Mouse (Mus musculus) heart, adult 2 months (tissue): Measurements from ENCODE around the gene Ubash3b. TPM values are rescaled to one million over a fixed set of nuclear protein-coding genes. Genes with fewer than 3 reads are reported as not detected.

Experiments used
- DNase-seq, 2 experiments: peaks; one replicate each; pipeline ENCODE4 v3.0.0; 2021
- H3K27ac ChIP-seq: fragments of 200-600 bp; 2 replicates; pipeline ENCODE4 v1.8.1; 2022
- H3K27me3 ChIP-seq: fragments of 200-500 bp; 2 replicates; pipeline ENCODE4 v1.6.1; 2012; ENCODE audit warnings: mild to moderate bottlenecking, low read length, inconsistent platforms, mixed read lengths; ENCODE audit not compliant: control insufficient read depth, insufficient read depth
- H3K36me3 ChIP-seq: fragments of 200-500 bp; 2 replicates; pipeline ENCODE4 v1.6.1; 2012; ENCODE audit warnings: low read length, inconsistent platforms; ENCODE audit not compliant: control insufficient read depth, insufficient read depth
- H3K4me1 ChIP-seq: fragments of 200-500 bp; 2 replicates; pipeline ENCODE4 v1.6.1; 2011; ENCODE audit warnings: low read length; ENCODE audit not compliant: control insufficient read depth, insufficient read depth
- H3K4me3 ChIP-seq: fragments of 200-600 bp; 2 replicates; pipeline ENCODE4 v1.8.1; 2022
- H3K79me2 ChIP-seq: fragments of 200-500 bp; replicated peaks from 2 replicates; pipeline ENCODE4 v1.6.1; 2012; ENCODE audit warnings: mild to moderate bottlenecking, inconsistent platforms, low read length, moderate library complexity, mixed read lengths; ENCODE audit not compliant: control insufficient read depth, insufficient read depth
- H3K9ac ChIP-seq: fragments of 200-500 bp; 2 replicates; pipeline ENCODE4 v1.6.1; 2012; ENCODE audit warnings: low read depth, mild to moderate bottlenecking, control low read depth, inconsistent platforms, low read length, mixed read lengths
- CTCF ChIP-seq: fragments of 200-600 bp; IDR thresholded peaks from 2 replicates; pipeline ENCODE4 v1.8.1; 2022; ENCODE audit warnings: antibody characterized with exemption, mild to moderate bottlenecking, moderate library complexity
- EP300 ChIP-seq: fragments of 200-500 bp; IDR thresholded peaks from 2 replicates; pipeline ENCODE4 v1.6.1; 2011; ENCODE audit warnings: low read depth, low read length, control low read depth; ENCODE audit not compliant: insufficient read depth
- POLR2A ChIP-seq: fragments of 200-500 bp; IDR thresholded peaks from 2 replicates; pipeline ENCODE4 v1.6.1; 2011; ENCODE audit warnings: mild to moderate bottlenecking, low read depth, low read length, control low read depth; ENCODE audit not compliant: insufficient read depth
- WGBS: fragments of 180-500 bp; shearing (Covaris S2); methylation state at CpG from one replicate; pipeline ENCODE4 v1.1.7; 2018; 5-methylcytosine and 5-hydroxymethylcytosine counted together
- intact Hi-C: fragments of 180-260 bp; cut with DNase I; formaldehyde crosslinking; loops from one replicate; pipeline ENCODE4 v1.15.1; 2025
- polyA plus RNA-seq: library from polyadenylated mRNA; depleted of rRNA; stranded (reverse); fragments of >200 nt; gene quantifications from 2 replicates; pipeline ENCODE4 v1.2.3, GENCODE M21; 2012
- total RNA-seq, 2 experiments: library from RNA; stranded (reverse); gene quantifications; 2 replicates each; pipeline ENCODE4 v1.2.3; 2021

The Ubash3b gene
- total and polyA plus RNA-seq, 3 experiments: 1.5 to 1.9 (median 1.5) TPM

DNA sequence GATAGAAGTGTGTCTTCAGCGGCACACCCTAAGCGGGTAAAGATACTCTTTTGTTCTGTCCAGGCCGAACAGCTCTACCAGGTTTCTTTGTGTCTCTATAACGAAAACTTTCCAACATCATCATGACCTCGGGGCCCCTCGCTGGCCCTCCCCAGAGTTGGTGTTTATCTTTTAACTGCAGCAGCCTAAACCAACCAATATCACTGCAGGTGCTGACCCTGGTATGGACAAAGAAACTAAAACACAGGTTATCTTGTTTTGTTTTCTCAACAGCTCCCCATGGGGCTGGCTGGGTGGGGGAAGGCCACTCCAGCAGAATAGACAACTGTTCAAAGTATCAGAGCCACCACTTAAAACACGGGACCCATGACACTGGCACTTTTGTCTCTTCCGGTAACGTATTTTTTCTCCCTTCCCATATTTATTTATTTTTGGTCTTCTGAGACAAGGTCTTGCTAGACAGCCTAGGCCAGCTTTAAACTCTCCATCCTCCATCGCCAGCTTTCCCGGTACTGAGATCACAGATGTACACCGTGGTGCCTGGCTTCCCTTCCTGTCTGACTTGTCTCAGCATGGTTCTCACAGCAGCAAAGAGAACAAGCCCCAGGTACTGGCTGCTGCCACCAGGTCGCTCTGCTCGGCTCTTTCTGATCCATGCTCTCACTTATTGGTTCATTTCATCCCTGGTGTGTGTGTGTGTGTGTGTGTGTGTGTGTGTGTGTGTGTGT lies 81.9 kb downstream of the Ubash3b start:
- H3K27me3 ChIP-seq: no peaks in the 10 kb centered on the region
- H3K4me3 ChIP-seq: no peak overlapping the region
- peaks cover 10% of the 10 kb centered on the region for H3K4me1 ChIP-seq
- no peaks in the 10 kb centered on the region for H3K36me3 ChIP-seq
- TF ChIP-seq CTCF: no peak
- TF ChIP-seq EP300: no peak
- TF ChIP-seq POLR2A: no peak
- DNase-seq: no peak
- 78% methylated on average over 14 of the region's 14 CpGs for WGBS
- H3K27ac ChIP-seq: no peak overlapping the region
- intact Hi-C loops: no loop called here
- no peaks in the 10 kb centered on the region for H3K79me2 ChIP-seq
- H3K9ac ChIP-seq: no peak overlapping the region

DNA sequence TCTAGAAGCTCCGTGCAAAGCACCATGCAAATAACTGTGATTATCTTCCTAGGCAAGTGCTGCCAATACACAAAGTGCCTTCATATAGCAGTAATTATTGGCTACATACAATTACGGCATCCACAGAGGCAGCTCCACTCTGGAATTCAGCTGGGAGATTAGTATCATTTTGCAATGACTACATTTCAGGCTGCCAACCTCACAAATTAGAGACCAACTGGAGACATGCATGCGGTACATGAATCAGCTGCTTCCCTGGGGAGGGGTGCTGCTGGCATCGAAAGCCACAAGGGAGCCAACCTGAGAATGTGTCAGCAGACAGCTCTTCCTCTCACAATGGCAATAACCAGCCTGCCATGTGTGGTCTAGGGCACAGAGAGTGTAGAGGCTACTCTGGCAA lies 83.3 kb downstream of the Ubash3b start:
- DNase-seq: no peak
- WGBS: 90% methylated on average over 4 of the region's 4 CpGs
- TF ChIP-seq POLR2A (no peak), CTCF (no peak), EP300 (no peak)
- H3K36me3 ChIP-seq: no peaks in the 10 kb centered on the region
- no peaks in the 10 kb centered on the region for H3K27me3 ChIP-seq
- no peak overlapping the region for H3K4me3 ChIP-seq
- peaks cover 5% of the 10 kb centered on the region; the same call in 1 of the 2 replicates for H3K4me1 ChIP-seq
- H3K79me2 ChIP-seq: no peaks in the 10 kb centered on the region
- intact Hi-C loops: no loop called here
- H3K27ac ChIP-seq: no peak overlapping the region
- no peak overlapping the region for H3K9ac ChIP-seq

DNA sequence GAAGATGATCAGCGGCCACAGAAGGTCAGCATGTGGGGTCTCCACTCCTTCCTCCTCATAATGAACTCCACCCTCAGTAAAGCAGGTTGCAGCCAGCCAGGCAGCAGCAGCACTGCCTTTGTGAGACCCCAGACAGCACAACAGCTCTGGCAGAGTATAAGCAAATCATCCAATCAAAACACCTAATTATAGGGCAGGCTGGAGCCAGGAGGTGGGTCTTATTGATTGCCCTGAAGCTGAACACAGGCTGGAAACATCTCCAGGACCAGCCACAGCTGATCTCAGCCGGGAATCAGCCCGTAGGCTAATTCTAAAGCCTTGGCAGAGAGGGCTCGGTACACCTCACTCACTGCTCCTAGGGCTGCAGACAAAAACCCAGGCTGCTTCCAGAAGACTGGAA lies 85.3 kb downstream of the Ubash3b start:
- H3K27ac ChIP-seq: no peak overlapping the region
- H3K4me1 ChIP-seq: peaks cover 5% of the 10 kb centered on the region
- no peaks in the 10 kb centered on the region for H3K27me3 ChIP-seq
- no peak for TF ChIP-seq EP300
- TF ChIP-seq POLR2A: no peak
- no peak for TF ChIP-seq CTCF
- H3K9ac ChIP-seq: no peak overlapping the region
- H3K4me3 ChIP-seq: no peak overlapping the region
- 85% methylated on average over 4 of the region's 4 CpGs for WGBS
- H3K79me2 ChIP-seq: no peaks in the 10 kb centered on the region
- H3K36me3 ChIP-seq: no peaks in the 10 kb centered on the region
- intact Hi-C loops: no loop called here
- DNase-seq: no peak

DNA sequence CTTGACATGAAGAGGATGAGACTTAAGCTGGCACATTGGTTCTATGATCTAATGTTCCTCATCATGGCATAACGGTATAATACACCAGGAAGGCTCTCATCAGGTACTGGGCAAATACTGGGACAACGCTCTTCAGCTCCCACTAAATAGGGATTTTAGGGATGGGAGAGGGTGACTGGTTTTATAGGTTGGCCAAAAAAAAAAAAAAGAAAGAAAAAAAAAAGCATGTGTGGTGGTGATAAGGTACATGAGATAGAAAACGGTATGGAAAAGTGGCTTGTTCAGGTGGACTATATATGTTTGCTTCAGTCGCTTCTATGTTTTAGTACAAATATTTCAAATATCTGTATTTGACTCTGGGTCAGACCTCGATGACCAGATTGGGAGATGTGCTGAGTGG lies 86.0 kb downstream of the Ubash3b start:
- H3K27me3 ChIP-seq: no peaks in the 10 kb centered on the region
- H3K4me1 ChIP-seq: peaks cover 4% of the 10 kb centered on the region
- 94% methylated on average over 5 of the region's 5 CpGs for WGBS

DNA sequence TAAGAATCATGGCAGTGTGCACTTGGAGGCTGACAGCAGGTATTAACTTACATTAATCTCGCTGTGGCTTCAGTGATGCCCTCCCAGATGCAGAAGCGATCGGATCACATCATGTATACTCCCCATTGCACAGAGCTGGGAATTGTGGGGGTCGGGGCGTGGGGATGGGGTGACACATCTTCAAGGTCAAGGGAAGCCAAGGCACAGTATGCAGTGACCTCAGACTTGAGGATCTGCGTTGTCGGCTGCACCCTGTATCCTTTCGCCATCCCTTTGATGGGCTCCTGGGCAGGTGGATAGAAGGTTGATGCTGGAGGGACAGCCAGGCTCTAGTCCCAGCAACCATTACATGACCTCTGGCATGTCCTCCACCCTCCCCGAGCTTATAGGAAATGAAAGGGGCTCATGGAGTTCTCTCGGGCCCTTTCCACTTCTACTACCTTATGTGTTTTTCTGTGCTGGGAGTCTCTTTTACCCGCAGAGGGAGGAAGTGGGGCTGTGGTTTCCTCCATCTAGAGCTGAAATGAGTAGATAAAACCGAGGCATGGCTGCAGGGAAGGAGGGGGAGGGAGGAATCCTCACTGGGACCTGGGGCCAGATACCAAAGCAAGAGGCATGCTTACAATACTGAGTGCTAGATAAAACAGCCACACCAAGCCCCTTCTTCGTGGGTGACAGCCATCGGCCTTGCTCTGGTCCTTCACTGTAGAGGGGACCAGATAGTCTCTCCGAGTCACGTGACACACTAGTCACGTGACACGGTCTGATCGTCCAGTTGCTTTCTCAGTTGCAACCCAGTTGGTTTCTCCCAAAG lies 88.1 kb downstream of the Ubash3b start:
- H3K4me3 ChIP-seq: no peak overlapping the region
- H3K4me1 ChIP-seq: peaks cover 4% of the 10 kb centered on the region
- WGBS: 62% methylated on average over 19 of the region's 19 CpGs
- intact Hi-C loops: no loop called here
- TF ChIP-seq CTCF: no peak
- no peak for TF ChIP-seq EP300
- no peak for TF ChIP-seq POLR2A
- no peak overlapping the region for H3K27ac ChIP-seq
- H3K36me3 ChIP-seq: no peaks in the 10 kb centered on the region
- H3K9ac ChIP-seq: no peak overlapping the region
- peak in 1 of 2 experiments; percentile 50 for DNase-seq
- H3K27me3 ChIP-seq: no peaks in the 10 kb centered on the region
- H3K79me2 ChIP-seq: no peaks in the 10 kb centered on the region

More for the DNA sequence above, 86.0 kb downstream of the Ubash3b start:
- H3K79me2 ChIP-seq: no peaks in the 10 kb centered on the region
- no peak for TF ChIP-seq POLR2A
- TF ChIP-seq EP300: no peak
- TF ChIP-seq CTCF: no peak
- H3K9ac ChIP-seq: no peak overlapping the region
- no peak overlapping the region for H3K4me3 ChIP-seq
- H3K27ac ChIP-seq: no peak overlapping the region
- intact Hi-C loops: no loop called here
- H3K36me3 ChIP-seq: no peaks in the 10 kb centered on the region
- no peak for DNase-seq

DNA sequence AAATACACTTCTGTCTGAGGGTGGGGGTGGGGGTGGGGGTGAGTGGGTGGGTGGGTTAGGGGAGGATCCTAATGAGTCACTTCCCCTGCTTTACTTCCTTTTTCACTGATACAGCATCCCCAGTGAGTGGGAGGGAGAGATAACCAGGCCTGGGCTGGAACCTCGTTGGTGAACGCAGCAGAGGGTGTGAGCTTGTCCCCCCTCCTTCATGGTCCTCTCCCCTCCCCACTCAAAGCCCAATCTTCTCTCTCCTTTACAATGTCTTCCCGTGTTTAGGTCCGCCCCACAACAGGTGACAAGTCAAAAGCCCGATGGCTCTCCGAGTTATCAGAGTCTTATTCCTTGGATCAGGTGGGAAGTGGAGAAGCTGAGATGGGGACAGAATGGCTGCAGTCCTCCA lies 88.7 kb downstream of the Ubash3b start:
- Histone ChIP-seq H3K27ac (no peak overlapping the region), H3K36me3 (no peaks in the 10 kb centered on the region), H3K27me3 (no peaks in the 10 kb centered on the region), H3K9ac (no peak overlapping the region), H3K4me1 (peaks cover 6% of the 10 kb centered on the region), H3K4me3 (no peak overlapping the region), H3K79me2 (no peaks in the 10 kb centered on the region)
- TF ChIP-seq CTCF (no peak), POLR2A (no peak), EP300 (no peak)
- WGBS: 31% methylated on average over 6 of the region's 6 CpGs
- intact Hi-C loops: no loop called here
- DNase-seq: no peak
